Mouse (Mus musculus) layer of hippocampus, postnatal 36 days (tissue): ENCODE data around the gene Ndufa10. TPM values are rescaled to one million over a fixed set of nuclear protein-coding genes. Genes with fewer than 3 reads are reported as not detected.

Experiments used
- DNase-seq, 2 experiments: peaks; one replicate each; pipeline ENCODE4 v3.0.0; 2022
- microRNA-seq, 2 experiments: library from miRNA; unstranded; fragments of <30 nt; microRNA quantifications; one replicate each; pipeline ENCODE4 v1.2.0; 2021
- total RNA-seq, 2 experiments: library from RNA; stranded (reverse); gene quantifications; 2 replicates each; pipeline ENCODE4 v1.2.3; 2021

Gene Ndufa10
- total RNA-seq, 2 experiments from 2014 or later: 258 to 259 TPM

GRCm38 (mm10) chr1:92431420-92431819 is 42.2 kb downstream of the Ndufa10 start:
- DNase-seq: no peak

- DNase-seq: no peak
Measured at GRCm38 (mm10) chr1:92430991-92431390, 42.7 kb downstream of the Ndufa10 start.

DNA sequence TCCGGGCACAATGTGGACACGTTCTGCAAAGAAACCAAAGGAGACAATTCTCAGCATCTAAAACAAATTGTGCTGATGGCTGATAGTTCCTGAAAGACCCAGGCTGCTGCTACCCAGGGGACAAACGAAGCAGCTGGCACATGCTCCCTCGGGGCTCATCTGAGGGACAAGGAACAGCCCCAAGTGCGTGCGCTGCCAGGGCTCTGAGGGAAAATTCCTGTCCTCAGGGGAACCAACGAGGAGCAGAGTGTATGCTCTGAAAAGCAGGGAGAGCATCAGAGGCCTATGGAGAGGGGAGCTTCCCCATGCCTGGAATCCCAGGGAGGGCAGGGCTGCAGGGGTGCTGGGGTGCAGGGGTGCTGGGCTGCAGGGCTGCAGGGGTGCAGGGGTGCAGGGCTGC is 48.9 kb downstream of the Ndufa10 start:
- no peak for DNase-seq

DNA sequence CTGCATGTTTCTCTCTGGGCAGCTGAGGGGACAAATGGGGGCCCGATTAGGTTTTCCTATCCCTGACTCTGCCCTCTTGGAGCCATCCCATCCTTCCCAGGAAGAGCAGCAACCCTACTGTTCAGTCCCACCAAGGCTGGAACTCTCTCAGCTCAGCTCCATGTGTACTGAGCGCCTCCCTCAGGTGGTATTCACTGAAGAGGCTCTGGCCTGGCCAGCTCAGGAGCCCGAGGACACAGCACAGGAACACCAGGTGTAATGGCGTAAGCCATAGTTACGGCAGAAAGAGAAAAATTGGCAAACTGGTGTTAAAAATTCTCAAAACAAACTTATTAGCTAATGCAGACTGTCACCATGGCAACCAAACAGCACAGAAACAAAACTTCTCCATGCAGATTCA is 68.5 kb downstream of the Ndufa10 start:
- DNase-seq: no peak

- DNase-seq: no peak
Measured at GRCm38 (mm10) chr1:92400556-92400955, 73.1 kb downstream of the Ndufa10 start.

GRCm38 (mm10) chr1:92398601-92399000 is 75.1 kb downstream of the Ndufa10 start:
- DNase-seq: no peak

DNA sequence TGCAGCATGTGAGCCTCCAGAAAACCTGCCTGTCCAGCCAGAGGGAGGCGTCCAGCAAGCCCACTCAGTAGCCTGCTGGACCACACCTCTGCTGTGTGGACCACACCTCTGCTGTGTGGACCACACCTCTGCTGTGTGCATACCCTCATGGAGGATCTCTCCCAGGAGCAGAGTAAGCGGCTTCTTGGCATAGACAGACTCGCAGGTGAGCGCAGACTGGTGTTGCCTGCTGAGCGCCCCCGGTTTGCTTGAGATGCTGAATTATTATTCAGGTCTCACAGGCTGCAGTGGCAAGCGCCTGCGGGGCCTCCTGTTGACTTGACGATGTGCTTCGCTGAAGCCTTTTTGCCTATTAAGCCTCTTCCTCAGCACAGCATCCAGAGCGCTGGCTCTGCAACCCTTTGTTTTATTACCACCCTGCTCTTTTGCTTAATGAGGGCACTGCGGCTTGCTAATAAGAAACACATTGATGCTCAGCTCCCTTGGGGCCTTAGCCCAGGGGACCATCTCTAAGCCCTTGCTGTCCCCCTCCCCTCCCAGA is 76.1 kb downstream of the Ndufa10 start:
- no peak for DNase-seq

DNA sequence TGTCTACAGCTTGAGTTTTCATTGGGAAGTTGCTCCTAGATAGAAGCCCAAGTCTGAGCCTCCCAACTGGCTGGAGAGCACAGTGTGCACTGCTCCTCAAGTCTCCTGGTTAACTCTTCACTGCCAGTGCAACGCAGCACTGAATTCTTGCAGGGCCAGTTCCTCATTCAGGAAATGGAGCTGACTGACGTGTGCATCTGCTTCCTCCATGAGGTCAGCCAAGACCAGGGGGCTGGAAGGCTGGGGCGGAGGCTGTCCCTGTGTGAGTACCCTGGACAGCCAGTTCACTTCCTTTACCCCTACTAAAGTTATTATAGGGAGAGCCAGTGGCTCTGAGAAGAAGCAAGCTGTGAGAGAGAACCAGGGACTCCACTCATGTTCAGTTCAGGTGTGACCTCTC is 79.4 kb downstream of the Ndufa10 start:
- DNase-seq: no peak

GRCm38 (mm10) chr1:92393166-92393565 is 80.5 kb downstream of the Ndufa10 start:
- no peak for DNase-seq

Small RNA genes within 50 kb of the gene (microRNA-seq; reads per million reads assigned to microRNA genes)
- gene Mir6900: 9.7 to 10.8 reads per million in 2 experiments

Other genes starting within 250 kb of the Ndufa10 start
- not detected for gene Olfr1416, start 11.3 kb upstream of the Ndufa10 start, total RNA-seq
- gene Olfr1415, start 22.2 kb upstream of the Ndufa10 start, total RNA-seq: not detected
- gene Olfr1414, start 44.8 kb upstream of the Ndufa10 start, total RNA-seq: not detected
- gene Olfr1413, start 97.5 kb upstream of the Ndufa10 start, total RNA-seq: not detected
- not detected for gene Olfr1412, start 111.9 kb upstream of the Ndufa10 start, total RNA-seq
- gene Olfr1411, start 120.6 kb upstream of the Ndufa10 start, total RNA-seq: not detected
- not detected for gene Olfr1410, start 131.9 kb upstream of the Ndufa10 start, total RNA-seq
- not detected for gene Olfr12, start 143.9 kb upstream of the Ndufa10 start, total RNA-seq
- gene Cops9, start 168.1 kb upstream of the Ndufa10 start, total RNA-seq: 100 to 1,000 TPM; 336 to 386 TPM
- under 1 TPM; 0.15 to 0.35 TPM for gene Otos, start 175.0 kb upstream of the Ndufa10 start, total RNA-seq